Mouse (Mus musculus) midbrain, embryonic 10.5 days (tissue): ENCODE data around the gene 9330182O14Rik. TPM values are rescaled to one million over a fixed set of nuclear protein-coding genes. Genes with fewer than 3 reads are reported as not detected.

Source experiments
- DNase-seq: peaks from one replicate; pipeline ENCODE4 v3.0.0-alpha.2; 2017; ENCODE audit warnings: low spot score
- H3K27ac ChIP-seq: fragments of 300-500 bp; sonication (generic); replicated peaks from 2 replicates; pipeline ENCODE4 v1.5.1; 2016; ENCODE audit warnings: mild to moderate bottlenecking
- H3K27me3 ChIP-seq: fragments of 300-500 bp; sonication (generic); 2 replicates; pipeline ENCODE4 v1.6.1; 2016; ENCODE audit warnings: low read depth, mild to moderate bottlenecking; ENCODE audit not compliant: poor library complexity, severe bottlenecking
- H3K36me3 ChIP-seq: fragments of 300-500 bp; sonication (generic); 2 replicates; pipeline ENCODE4 v1.6.1; 2016; ENCODE audit warnings: mild to moderate bottlenecking, moderate library complexity
- H3K4me1 ChIP-seq: fragments of 300-500 bp; sonication (generic); 2 replicates; pipeline ENCODE4 v1.6.1; 2016
- H3K4me3 ChIP-seq: fragments of 300-500 bp; sonication (generic); 2 replicates; pipeline ENCODE4 v1.5.1; 2016; ENCODE audit warnings: mild to moderate bottlenecking, moderate library complexity
- H3K9me3 ChIP-seq: fragments of 300-500 bp; sonication (generic); replicated peaks from 2 replicates; pipeline ENCODE4 v1.6.1; 2016; ENCODE audit warnings: mild to moderate bottlenecking
- WGBS: fragments of 180-500 bp; shearing (Covaris S2); methylation state at CpG from one replicate; pipeline ENCODE4 v1.1.7; 2016; 5-methylcytosine and 5-hydroxymethylcytosine counted together
- microRNA-seq: library from miRNA; unstranded; fragments of <30 nt; microRNA quantifications from one replicate; pipeline ENCODE4, GENCODE M21; 2017
- polyA plus RNA-seq: library from polyadenylated mRNA; unstranded; fragments of >200 nt; fragmentation: Nextera tagmentation; extraction: Ambion mirVana; gene quantifications from 2 replicates; pipeline ENCODE4 v1.2.1, GENCODE M21; 2016

9330182O14Rik gene
- polyA plus RNA-seq, 1 experiment from 2014 or later = not detected

DNA sequence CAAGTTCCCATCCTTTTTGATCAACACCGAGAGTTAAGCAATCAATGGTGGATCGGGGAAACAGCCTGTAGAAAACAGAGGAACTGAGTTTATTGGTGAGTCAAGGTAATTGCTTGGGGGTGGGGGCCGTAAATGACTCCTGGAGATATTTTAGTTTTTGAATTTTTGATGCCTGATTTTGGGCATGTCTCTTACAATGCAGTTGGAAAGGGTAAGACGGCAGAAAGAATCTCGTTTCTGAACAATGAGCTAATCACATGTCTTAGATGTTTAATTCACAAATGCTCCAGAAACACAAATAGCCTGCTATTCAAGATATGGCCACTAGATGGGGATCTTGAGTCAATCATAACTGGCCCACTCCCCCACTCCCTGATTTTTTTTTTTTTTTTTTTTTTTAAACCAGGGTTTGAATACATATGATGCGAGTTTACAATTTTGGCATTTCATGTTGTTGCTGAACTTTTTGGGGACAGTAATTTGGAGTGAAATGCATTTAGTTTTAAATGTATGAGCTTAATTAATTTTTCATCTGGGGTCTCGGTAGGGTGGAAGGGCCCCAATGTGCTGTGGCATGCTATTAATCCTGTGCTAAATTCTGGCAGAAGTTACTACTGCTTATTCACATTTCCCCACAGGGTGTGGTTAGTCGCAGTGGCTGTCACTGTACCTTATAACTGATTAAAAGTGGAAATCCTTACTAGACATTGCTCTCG, 32.6 kb downstream of the 9330182O14Rik start:
- Histone ChIP-seq H3K9me3 (no peaks in the 10 kb centered on the region), H3K27ac (no peak overlapping the region), H3K36me3 (no peaks in the 10 kb centered on the region), H3K4me1 (peaks cover 10% of the 10 kb centered on the region), H3K4me3 (no peak overlapping the region), H3K27me3 (no peaks in the 10 kb centered on the region)
- DNase-seq = no peak
- WGBS = 51% methylated on average over 9 of the region's 9 CpGs

DNA sequence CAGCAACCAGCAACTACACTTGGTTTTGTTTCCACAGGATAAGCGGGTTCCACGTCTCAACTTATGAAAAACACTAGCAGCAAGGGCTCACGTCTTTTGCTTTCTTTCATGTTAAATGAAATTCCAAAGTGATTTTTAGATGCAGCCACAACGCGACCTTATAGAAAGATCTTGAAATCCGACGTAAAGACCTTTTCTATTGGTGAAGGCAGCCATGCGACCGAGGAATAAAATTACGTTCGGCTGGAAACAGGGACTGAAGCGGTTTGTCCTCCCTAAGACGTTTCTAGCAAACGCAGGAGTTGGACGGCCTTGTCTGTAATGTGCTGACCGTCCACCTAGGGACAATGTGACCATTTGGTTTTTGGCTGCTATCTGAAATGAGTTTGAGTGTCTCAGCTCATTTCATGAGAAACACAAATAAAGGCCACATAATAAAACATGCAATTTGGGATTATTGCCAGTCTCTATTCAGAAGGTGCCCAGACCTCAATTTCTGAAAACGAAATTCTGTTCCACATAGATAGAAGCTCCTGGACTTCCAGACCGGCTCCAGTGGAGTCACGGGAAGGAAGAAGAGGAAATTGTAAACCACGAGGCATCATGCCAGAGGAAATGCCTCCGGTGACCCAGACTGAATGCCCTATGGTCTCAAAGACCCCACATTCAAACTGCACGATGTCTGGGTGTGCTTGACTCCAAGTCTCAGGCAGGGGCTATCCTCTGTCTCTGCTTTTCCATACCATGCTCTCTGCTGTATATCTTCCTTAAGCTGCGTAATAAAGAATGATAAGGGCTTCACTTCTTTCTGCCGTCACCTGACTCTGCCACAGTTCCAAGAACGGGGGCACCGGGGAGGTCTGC, 33.3 kb downstream of the 9330182O14Rik start:
- 82% methylated on average over 26 of the region's 26 CpGs for WGBS
- Histone ChIP-seq H3K9me3 (no peaks in the 10 kb centered on the region), H3K4me1 (peaks cover 11% of the 10 kb centered on the region), H3K27me3 (no peaks in the 10 kb centered on the region), H3K27ac (no peak overlapping the region), H3K4me3 (no peak overlapping the region), H3K36me3 (no peaks in the 10 kb centered on the region)
- no peak for DNase-seq

DNA sequence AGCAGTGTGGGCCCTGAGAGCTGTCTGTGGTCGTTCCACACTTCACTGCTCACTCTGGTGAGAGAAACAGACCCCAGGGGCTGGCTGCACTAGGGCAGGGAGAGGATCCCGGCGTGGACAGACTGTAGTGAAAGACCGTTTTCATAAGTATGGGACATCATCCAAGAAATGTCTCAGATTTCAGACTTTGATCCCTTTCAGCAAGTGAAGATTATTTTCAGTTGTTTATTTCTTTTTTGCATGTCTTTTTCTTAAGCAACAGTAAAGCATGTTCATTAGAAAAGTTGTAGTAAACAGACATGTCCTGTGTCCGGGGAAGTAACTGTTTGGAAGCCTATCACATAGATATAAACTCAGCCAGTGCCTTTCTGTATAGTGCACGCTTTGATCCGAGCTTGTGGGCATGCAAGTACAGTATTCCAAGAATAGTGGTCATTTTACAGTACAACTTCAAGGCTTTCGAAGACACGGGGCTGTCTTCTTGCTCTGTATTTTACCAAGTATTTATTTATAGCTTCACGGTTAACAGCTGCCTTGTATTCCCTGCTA, 34.0 kb downstream of the 9330182O14Rik start:
- no peak for DNase-seq
- H3K27ac ChIP-seq = no peak overlapping the region
- peaks cover 17% of the 10 kb centered on the region for H3K4me1 ChIP-seq
- H3K36me3 ChIP-seq = no peaks in the 10 kb centered on the region
- no peak overlapping the region for H3K4me3 ChIP-seq
- 78% methylated on average over 10 of the region's 10 CpGs for WGBS
- no peaks in the 10 kb centered on the region for H3K27me3 ChIP-seq
- H3K9me3 ChIP-seq = no peaks in the 10 kb centered on the region

DNA sequence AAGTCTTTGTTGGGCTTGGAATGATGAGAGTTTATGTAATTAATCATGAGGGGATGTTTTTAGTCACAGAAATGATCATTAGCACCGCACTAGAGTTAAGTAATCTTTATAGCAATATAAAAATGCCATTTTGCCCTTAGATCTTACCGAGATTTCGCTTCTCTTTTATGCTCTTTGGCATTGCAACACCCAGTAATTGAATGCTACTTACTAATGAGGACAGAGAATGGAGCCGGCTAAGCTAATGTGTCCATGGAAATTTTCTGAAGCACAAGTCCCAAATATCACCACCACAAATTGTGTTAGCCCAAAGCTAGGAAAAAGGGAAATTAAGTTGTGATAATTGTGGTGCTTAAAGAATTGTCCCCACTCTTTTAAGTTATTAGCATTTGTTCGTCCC, 34.9 kb downstream of the 9330182O14Rik start:
- Histone ChIP-seq H3K27ac (no peak overlapping the region), H3K9me3 (no peaks in the 10 kb centered on the region), H3K4me3 (no peak overlapping the region), H3K36me3 (no peaks in the 10 kb centered on the region), H3K27me3 (no peaks in the 10 kb centered on the region), H3K4me1 (peaks cover 17% of the 10 kb centered on the region)
- no peak for DNase-seq
- WGBS = 90% methylated on average over 5 of the region's 5 CpGs

DNA sequence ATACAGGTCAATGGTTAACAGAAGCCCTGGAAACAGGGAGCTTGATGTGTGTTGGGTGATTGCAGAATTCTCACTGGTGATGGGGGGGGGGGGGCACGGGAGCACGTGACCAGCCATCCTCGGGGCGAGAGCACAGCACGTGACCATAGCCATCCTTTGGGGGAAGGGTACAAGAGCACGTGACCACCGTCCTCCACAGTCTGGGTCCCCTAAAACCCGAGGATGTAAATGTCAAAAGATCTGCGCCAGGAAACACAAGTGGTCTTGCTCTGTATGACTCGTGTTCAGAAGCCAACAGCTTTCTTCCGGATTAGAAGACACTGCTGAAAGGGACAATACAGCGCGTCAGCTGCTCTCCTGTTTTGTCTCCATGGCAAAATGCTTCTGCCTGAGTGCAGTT, 35.5 kb downstream of the 9330182O14Rik start:
- peaks cover 17% of the 10 kb centered on the region for H3K4me1 ChIP-seq
- H3K4me3 ChIP-seq = peak overlapping the region; percentile 36; the same call in 1 of the 2 replicates
- no peaks in the 10 kb centered on the region for H3K9me3 ChIP-seq
- DNase-seq = peak; percentile 62
- peak overlapping the region; percentile 59 for H3K27ac ChIP-seq
- no peaks in the 10 kb centered on the region for H3K27me3 ChIP-seq
- H3K36me3 ChIP-seq = no peaks in the 10 kb centered on the region
- WGBS = 33% methylated on average over 12 of the region's 13 CpGs

DNA sequence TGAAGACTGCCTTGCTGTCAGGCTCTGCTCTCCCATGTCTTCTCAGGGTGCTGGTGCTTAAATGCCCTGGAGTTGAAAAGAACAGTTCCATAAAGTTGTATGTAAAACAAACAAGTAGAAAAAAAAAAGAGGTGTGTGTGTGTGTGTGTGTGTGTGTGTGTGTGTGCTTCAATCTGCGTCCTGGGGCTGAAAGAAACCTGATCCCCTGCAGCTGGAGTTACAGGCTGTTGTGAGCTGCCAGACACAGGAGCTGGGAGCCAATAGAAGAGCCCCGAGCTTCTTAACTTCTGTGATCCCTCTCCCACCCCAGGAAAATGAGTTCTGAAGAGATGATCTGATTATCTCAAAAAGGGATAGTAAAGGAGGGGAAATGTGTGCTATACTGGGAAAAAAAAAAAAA, 45.3 kb downstream of the 9330182O14Rik start:
- H3K27ac ChIP-seq = no peak overlapping the region
- no peaks in the 10 kb centered on the region for H3K4me1 ChIP-seq
- no peaks in the 10 kb centered on the region for H3K36me3 ChIP-seq
- no peak overlapping the region for H3K4me3 ChIP-seq
- no peak for DNase-seq
- no peaks in the 10 kb centered on the region for H3K27me3 ChIP-seq
- no peaks in the 10 kb centered on the region for H3K9me3 ChIP-seq
- 13% methylated on average over 2 of the region's 2 CpGs for WGBS

DNA sequence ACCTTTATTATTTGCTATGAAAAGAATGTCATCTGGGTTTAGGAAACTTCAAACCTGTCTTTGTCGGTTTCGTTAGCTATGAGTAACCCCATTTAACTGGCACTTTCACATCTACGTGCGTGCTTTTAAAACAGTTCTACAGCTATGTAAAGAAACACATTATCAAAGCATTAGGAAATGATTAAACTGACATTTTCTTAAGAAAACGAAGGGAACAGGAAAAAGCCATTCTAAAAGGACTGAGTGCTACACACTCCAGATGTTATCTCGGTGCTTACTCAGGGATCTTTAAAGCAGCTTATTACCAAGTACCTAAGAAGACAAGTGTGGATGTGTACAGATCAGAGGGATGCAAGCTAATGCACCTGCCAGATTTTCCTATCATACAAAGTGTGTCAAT, 52.9 kb downstream of the 9330182O14Rik start:
- no peaks in the 10 kb centered on the region for H3K9me3 ChIP-seq
- no peak for DNase-seq
- no peak overlapping the region for H3K27ac ChIP-seq
- no peaks in the 10 kb centered on the region for H3K27me3 ChIP-seq
- H3K4me3 ChIP-seq = no peak overlapping the region
- no peaks in the 10 kb centered on the region for H3K4me1 ChIP-seq
- no peaks in the 10 kb centered on the region for H3K36me3 ChIP-seq
- 82% methylated on average over 6 of the region's 6 CpGs for WGBS

Small RNA genes lying within 50 kb of the gene (microRNA-seq; reads per million reads assigned to microRNA genes)
- not detected for gene Gm25958
